Mouse (Mus musculus) cerebellum, adult 9-10 months (tissue): Measurements from ENCODE around the gene Gm21897.
"Not testable (repeated sequence)": the region's sequence is repeated elsewhere in the genome, so short reads cannot be mapped to it uniquely, and the experiment has no call there.

Source experiments
- DNase-seq: peaks from one replicate; pipeline ENCODE4 v3.0.0; 2022

Gm21897 gene

DNA sequence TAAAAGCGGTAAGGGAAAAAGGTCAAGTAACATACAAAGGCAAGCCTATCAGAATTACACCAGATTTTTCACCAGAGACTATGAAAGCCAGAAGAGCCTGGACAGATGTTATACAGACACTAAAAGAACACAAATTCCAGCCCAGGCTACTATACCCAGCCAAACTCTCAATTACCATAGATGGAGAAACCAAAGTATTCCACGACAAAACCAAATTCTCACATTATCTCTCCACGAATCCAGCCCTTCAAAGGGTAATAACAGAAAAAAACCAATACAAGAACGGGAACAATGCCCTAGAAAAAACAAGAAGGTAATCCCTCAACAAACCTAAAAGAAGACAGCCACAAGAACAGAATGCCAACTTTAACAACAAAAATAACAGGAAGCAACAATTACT lies at the start of gene Gm21897:
Gene Gm21897, plus strand, starts transcription at position 301 of the 400 bp plus-strand sequence.
- not testable (repeated sequence) for DNase-seq

GRCm38 (mm10) chr16:15272291-15272690 lies 45.0 kb upstream of the Gm21897 start:
- no peak for DNase-seq

DNA sequence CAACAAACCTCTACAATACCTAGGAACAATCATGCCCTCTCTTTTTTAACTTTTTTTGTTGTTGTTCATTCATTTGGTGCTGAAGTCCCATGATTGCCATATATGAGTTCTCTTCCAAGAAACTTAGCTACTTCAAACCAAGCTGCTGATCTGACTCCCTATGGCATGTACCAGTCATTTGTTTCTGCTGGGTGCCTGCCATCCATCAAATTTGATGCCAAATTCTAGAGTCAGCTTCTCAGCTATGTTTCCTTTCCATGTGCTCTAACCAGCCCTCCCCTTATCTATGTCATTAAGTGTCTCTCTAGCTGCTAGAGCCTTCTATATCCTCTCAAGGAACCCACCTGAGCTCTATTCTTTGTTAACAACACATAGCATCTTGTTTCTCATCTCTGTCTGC lies 39.8 kb upstream of the Gm21897 start:
- DNase-seq = no peak

DNA sequence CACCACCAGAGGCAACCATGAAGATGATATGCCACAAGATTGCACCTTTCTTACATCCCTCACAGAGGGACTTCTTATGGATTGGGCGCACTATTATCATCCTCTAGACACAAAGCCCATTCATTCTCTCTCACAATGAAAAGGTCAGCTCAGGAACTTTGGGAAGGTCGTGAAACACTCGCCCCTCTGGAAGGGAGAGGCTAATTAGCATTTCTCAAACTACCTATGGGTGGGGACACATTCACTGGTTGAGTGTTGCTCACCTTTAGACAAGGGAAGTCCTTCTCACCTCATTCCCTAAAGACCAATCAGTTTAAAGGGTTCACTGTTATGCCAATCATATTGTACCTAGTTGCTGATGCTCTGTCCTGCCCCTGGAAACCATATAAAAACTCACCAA lies 24.2 kb upstream of the Gm21897 start:
- DNase-seq = no peak

DNA sequence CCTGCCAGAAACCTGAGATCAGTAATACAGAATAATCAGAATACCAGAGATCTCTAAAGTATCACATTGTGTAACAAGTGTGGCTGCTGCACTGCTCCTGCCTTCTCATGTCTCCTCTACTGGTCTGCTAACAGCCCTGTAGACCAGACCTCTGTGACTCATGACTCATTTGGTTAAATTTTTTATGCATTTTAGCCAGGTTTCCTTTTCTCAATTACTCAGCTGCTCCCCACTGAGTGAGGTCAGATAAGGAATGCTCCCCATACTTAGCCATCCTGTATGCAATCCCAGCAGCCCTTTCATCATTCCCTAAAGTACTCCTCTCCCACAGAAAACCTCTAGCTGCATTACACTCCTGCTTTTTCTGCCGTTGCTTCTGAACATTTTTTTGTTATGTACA lies 23.0 kb upstream of the Gm21897 start:
- no peak for DNase-seq

DNA sequence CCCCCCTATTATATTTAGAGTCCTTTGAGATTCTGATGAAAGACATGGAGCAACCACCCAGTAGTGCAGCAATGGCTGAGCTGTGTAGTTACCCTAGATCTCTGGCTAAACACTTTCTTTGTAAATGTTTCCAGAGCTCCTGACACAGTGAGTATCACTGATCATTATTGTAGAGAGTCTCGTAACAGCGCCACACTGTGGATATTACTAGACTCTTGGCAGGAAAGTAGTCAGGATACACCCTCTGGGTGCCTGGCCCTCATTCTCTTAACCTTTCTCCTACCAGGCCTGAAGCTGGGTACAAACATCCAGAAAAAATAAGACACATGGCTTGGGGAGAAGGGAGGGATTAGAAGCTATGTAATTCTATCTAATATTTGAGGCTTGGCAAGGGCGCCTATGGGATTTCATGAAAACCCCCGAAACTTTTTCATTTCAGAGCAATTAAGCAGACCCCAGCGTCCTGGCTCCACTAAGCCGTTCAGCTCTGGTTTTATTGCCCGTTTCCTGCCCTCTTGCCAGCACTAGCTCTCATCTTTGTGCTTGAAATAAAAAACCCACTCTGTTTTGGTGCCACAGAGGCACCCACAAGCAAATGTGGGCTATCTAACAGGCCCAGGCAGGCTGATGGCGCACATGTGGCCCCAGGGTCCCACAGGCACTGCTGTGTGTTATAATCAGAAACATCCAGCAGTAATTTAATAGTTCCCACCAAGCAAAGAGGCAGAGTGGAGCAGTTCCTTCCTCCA lies 22.2 kb upstream of the Gm21897 start:
- DNase-seq = no peak

DNA sequence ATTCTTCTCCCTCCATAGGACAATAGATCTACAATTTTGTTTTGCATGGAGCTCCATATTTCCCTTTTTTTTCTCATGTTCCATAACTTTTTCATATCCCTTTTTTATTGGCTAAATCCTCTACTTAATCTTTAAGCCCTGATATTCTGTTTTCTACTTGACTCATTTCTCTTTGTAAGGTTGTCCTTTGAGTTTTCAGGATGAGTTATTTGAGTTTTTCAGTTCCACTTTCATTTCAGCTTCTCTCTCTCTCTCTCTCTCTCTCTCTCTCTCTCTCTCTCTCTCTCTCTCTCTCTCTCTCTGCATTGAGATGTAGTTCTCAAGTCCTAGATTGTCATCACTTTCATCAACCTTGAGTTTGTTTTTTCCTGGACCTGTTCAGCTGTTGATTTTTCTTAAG lies 17.3 kb downstream of the Gm21897 start:
- no peak for DNase-seq

GRCm38 (mm10) chr16:15339051-15339450 lies 21.8 kb downstream of the Gm21897 start:
- no peak for DNase-seq

- DNase-seq = no peak
Measured at GRCm38 (mm10) chr16:15346045-15346444, 28.8 kb downstream of the Gm21897 start.

- no peak for DNase-seq
Measured at GRCm38 (mm10) chr16:15349381-15349780, 32.1 kb downstream of the Gm21897 start.

GRCm38 (mm10) chr16:15351301-15351700 lies 34.0 kb downstream of the Gm21897 start:
- no peak for DNase-seq

- no peak for DNase-seq
Measured at GRCm38 (mm10) chr16:15352320-15352719, 35.1 kb downstream of the Gm21897 start.

GRCm38 (mm10) chr16:15354901-15355300 lies 37.6 kb downstream of the Gm21897 start:
- DNase-seq = no peak

GRCm38 (mm10) chr16:15355339-15355738 lies 38.1 kb downstream of the Gm21897 start:
- DNase-seq = no peak

DNA sequence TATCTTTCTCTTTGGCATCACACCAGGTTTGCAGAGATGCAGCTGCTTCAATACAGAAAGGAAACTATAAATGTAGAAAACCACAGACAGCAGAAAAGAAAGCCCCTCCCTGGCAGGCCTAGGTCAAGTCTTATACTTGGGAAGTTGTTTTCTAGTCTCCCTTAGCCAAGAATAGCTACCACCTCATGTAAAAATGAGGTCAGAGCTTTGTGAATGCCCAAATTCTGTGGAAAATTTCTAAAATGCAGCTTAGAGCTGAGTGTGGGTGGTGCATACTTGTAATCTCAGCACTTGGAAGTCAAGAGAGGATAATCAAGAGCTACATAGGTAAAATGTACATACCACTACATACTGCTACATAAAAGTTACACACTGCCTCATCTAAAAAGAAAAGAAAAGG lies 40.5 kb downstream of the Gm21897 start:
- DNase-seq = no peak

DNA sequence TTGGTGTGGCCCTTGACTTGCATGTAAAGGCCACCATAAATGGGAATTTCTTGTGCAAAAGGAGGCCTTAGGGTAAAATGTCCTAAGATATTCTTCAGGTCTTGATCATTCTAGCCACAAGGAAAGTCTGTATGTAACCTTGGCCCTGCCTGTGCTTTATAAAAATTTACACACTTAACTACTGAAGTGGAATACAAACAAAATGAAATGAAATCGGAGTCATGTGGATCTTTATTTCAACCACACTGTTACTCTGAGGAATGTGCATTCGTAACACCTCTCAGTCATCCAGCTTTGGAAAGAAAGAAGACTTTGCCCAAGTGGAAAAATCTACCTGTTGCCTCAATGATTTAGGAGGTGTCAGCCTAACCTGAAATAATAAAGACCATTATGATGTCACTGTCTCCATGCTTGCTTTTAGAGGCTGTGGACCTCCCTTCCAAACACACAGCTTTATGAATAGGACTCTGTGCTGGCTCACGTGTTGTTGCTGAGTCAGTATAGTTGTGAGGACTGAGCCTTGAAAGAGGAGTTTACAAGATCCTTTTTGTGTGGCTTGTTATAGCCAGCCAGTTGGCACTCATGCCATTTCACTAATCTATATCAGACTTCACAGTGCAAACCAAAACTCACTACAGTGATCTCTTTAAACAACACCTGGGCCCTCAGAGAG lies 42.0 kb downstream of the Gm21897 start:
- no peak for DNase-seq

DNA sequence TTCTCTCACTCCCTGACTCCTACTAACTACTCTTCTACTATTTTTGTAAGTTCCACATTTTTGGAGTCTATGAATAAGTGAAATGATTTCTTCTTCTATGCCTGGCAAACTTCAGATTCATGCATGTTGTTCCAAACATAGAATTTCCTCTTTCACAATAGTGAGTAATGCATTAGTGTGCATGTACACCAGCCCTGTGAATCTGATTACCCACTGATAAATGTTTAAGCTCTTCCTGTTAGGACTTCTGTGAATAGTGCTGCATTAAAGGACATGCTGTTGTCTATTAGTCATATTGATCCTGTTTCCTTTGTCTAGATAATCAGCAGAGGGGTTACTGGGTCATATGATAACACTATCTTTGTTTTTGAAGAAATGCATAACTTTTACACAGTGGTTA lies 43.6 kb downstream of the Gm21897 start:
- no peak for DNase-seq
